Mouse (Mus musculus): ENCODE measurements around the gene Efna5.

DNA sequence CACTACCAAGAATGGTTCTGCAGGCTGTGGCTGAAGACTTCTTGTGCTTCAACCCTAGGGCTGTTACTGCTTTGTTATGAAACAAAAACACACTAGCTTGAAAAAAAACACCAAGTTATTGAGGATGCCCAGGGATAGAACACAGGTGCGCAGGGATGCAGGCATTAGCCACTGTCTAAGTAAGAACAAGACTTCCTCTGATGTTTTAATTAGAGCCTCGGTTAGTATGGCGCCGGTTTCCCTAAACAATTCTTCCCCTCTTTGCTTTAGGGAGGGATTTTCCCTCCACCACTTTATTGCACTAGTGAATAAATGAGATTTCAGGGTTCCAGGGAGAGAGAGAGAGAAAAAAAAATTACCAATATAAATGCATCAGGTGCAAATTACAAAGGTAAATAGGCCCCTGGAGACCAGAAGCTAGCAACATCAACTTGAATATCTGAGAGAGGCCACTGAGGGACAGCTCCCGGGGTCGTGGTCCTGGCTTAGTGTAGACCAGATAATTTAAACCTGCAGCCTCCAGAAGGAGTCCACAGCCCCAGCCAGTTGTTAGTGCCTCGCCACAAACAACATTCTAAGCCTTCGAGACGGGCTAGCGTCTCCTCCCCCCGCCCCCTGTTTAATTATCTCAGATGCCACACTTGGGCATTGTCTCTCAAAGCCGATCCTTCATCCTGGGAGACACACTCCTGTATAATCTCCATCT, 163.5 kb downstream of the Efna5 start:
- TF ChIP-seq CTCF (IDR thresholded peaks at IDR 0.05; ENCODE audit: low read depth, low read length) (no peak), POLR2A (IDR thresholded peaks at IDR 0.05; ENCODE audit: extremely low read depth, insufficient read depth, low read length) (no peak)
